Mouse (Mus musculus) gastrocnemius, adult 2 months (tissue): ENCODE data around the gene Myh14. TPM values are rescaled to one million over a fixed set of nuclear protein-coding genes. Genes with fewer than 3 reads are reported as not detected.

ENCODE experiments used
- DNase-seq: peaks from one replicate; pipeline ENCODE4 v3.0.0; 2022
- H3K27ac ChIP-seq: fragments of 200-600 bp; 2 replicates; pipeline ENCODE4 v1.8.1; 2022; ENCODE audit warnings: mild to moderate bottlenecking
- H3K4me3 ChIP-seq: fragments of 200-600 bp; 2 replicates; pipeline ENCODE4 v1.8.1; 2022; ENCODE audit warnings: mild to moderate bottlenecking, moderate library complexity
- CTCF ChIP-seq: fragments of 200-600 bp; IDR thresholded peaks from 2 replicates; pipeline ENCODE4 v1.8.1; 2022; ENCODE audit warnings: antibody characterized with exemption, mild to moderate bottlenecking, moderate library complexity
- intact Hi-C: fragments of 180-260 bp; cut with DNase I; formaldehyde crosslinking; loops from one replicate; pipeline ENCODE4 v1.15.1; 2025
- total RNA-seq, 2 experiments: library from RNA; stranded (reverse); gene quantifications; 2 replicates each; pipeline ENCODE4 v1.2.3; 2021

Myh14 gene
- total RNA-seq, 2 experiments from 2014 or later, result 32.0 to 36.7 TPM

GRCm38 (mm10) chr7:44624543-44624826, 46.2 kb downstream of the Myh14 start:
- TF ChIP-seq CTCF, result no peak

GRCm38 (mm10) chr7:44623714-44624542, 46.7 kb downstream of the Myh14 start:
- TF ChIP-seq CTCF, result no peak
- intact Hi-C loops, result no loop called here
- Histone ChIP-seq H3K27ac (no peak overlapping the region), H3K4me3 (no peak overlapping the region)
- DNase-seq, result no peak

More at GRCm38 (mm10) chr7:44624543-44624826, 46.2 kb downstream of the Myh14 start:
- no peak for DNase-seq
- intact Hi-C loops, result no loop called here
- Histone ChIP-seq H3K27ac (no peak overlapping the region), H3K4me3 (no peak overlapping the region)

GRCm38 (mm10) chr7:44617059-44617458, 53.6 kb downstream of the Myh14 start:
- Histone ChIP-seq H3K27ac (no peak overlapping the region), H3K4me3 (no peak overlapping the region)
- DNase-seq, result no peak
- intact Hi-C loops, result no loop called here
- peak; percentile 38 for TF ChIP-seq CTCF

GRCm38 (mm10) chr7:44615987-44616386, 54.7 kb downstream of the Myh14 start:
- intact Hi-C loops, result no loop called here
- H3K4me3 ChIP-seq, result no peak overlapping the region
- no peak for DNase-seq
- no peak overlapping the region for H3K27ac ChIP-seq
- no peak for TF ChIP-seq CTCF

- no peak for DNase-seq
- intact Hi-C loops, result no loop called here
- H3K4me3 ChIP-seq, result no peak overlapping the region
- no peak for TF ChIP-seq CTCF
- no peak overlapping the region for H3K27ac ChIP-seq
These were observed 55.3 kb downstream of the Myh14 start for GRCm38 (mm10) chr7:44615309-44615708.

- Histone ChIP-seq H3K27ac (no peak overlapping the region), H3K4me3 (no peak overlapping the region)
- TF ChIP-seq CTCF, result no peak
- intact Hi-C loops, result no loop called here
- DNase-seq, result no peak
These were observed 56.5 kb downstream of the Myh14 start for GRCm38 (mm10) chr7:44614041-44614688.

GRCm38 (mm10) chr7:44612192-44612591, 58.5 kb downstream of the Myh14 start:
- intact Hi-C loops, result no loop called here
- TF ChIP-seq CTCF, result no peak
- no peak overlapping the region for H3K27ac ChIP-seq

GRCm38 (mm10) chr7:44606171-44606901, 64.3 kb downstream of the Myh14 start:
- H3K27ac ChIP-seq, result no peak overlapping the region
- no peak for TF ChIP-seq CTCF
- intact Hi-C loops, result no loop called here
- DNase-seq, result no peak
- H3K4me3 ChIP-seq, result no peak overlapping the region

More at GRCm38 (mm10) chr7:44612192-44612591, 58.5 kb downstream of the Myh14 start:
- no peak for DNase-seq
- H3K4me3 ChIP-seq, result no peak overlapping the region

- DNase-seq, result no peak
- H3K4me3 ChIP-seq, result no peak overlapping the region
- H3K27ac ChIP-seq, result no peak overlapping the region
- no peak for TF ChIP-seq CTCF
- intact Hi-C loops, result no loop called here
These were observed 65.2 kb downstream of the Myh14 start for GRCm38 (mm10) chr7:44605436-44605835.

GRCm38 (mm10) chr7:44604619-44605018, 66.0 kb downstream of the Myh14 start:
- H3K4me3 ChIP-seq, result peak overlapping the region; percentile 56
- intact Hi-C loops, result no loop called here
- DNase-seq, result no peak
- no peak for TF ChIP-seq CTCF
- H3K27ac ChIP-seq, result no peak overlapping the region

GRCm38 (mm10) chr7:44604139-44604606, 66.5 kb downstream of the Myh14 start:
- TF ChIP-seq CTCF, result peak; percentile 19
- DNase-seq, result no peak
- Histone ChIP-seq H3K27ac (no peak overlapping the region), H3K4me3 (peak overlapping the region; percentile 56)
- intact Hi-C loops, result no loop called here

- intact Hi-C loops, result no loop called here
- TF ChIP-seq CTCF, result no peak
- Histone ChIP-seq H3K4me3 (no peak overlapping the region), H3K27ac (no peak overlapping the region)
- no peak for DNase-seq
These were observed 67.3 kb downstream of the Myh14 start for GRCm38 (mm10) chr7:44603186-44603855.
